Mouse (Mus musculus): ENCODE measurements around the gene Zdhhc14.

- TF ChIP-seq CTCF (conservative IDR thresholded peaks at IDR 0.05; ENCODE audit: low read length) (no peak), POU5F1 (IDR thresholded peaks at IDR 0.05; ENCODE audit: borderline replicate concordance, low read length) (no peak), NANOG (IDR thresholded peaks at IDR 0.05; ENCODE audit: borderline replicate concordance, low read length) (no peak)
Observed at GRCm38 (mm10) chr17:5503981-5504760, 11.8 kb downstream of the Zdhhc14 start.

Measured in E14TG2a.4 (cell line).